Comparison of ENCODE assay signal across 16 mouse cellular contexts in genomic region chr7:123109361-123110000, GRCm38 (mm10). TPM values are rescaled to one million over a fixed set of nuclear protein-coding genes. Genes with fewer than 3 reads are reported as not detected.
DNase-seq lines count a peak whose midpoint lies in the region; ATAC-seq and TF ChIP-seq lines count a peak whose summit lies in the region.
"Had no signal": no experiment of that assay in that cellular context is flagged by ENCODE, and none has a peak within 500 bp of the region (broad histone marks: within the 10 kb centered on the region; RNA-seq: fewer than 3 reads in every experiment).

No protein-coding gene starts in this region.

- no peak overlapping the region for H3K4me2 ChIP-seq in lung, embryonic 15.5 days
- no peak overlapping the region for H3K4me2 ChIP-seq in lung, postnatal 0 days (replicated peaks; ENCODE audit: low read depth, low read length)
- no peak overlapping the region for H3K4me2 ChIP-seq in stomach, embryonic 16.5 days (ENCODE audit: low read depth, low read length)
- H3K4me2 ChIP-seq in forebrain, embryonic 12.5 days = no peak overlapping the region
- H3K4me2 ChIP-seq: lung, embryonic 14.5 days had no signal

- H3K9me3 ChIP-seq in lung, embryonic 15.5 days = no peaks in the 10 kb centered on the region
- no peaks in the 10 kb centered on the region for H3K9me3 ChIP-seq in lung, postnatal 0 days (ENCODE audit: low read length)
- no peaks in the 10 kb centered on the region for H3K9me3 ChIP-seq in stomach, embryonic 16.5 days (replicated peaks; ENCODE audit: control insufficient read depth, low read length)
- no peaks in the 10 kb centered on the region for H3K9me3 ChIP-seq in forebrain, embryonic 12.5 days

- no peak for ATAC-seq in lung, embryonic 15.5 days (ENCODE audit: borderline replicate concordance, extremely low read depth, low FRiP score, low TSS enrichment)
- no peak for ATAC-seq in lung, postnatal 0 days
- no peak for ATAC-seq in stomach, embryonic 16.5 days (ENCODE audit: insufficient read depth, low FRiP score)
- ATAC-seq in megakaryocyte-erythroid progenitor cell, adult 5-6 weeks (replicated peaks; ENCODE audit: low FRiP score, low TSS enrichment, poor library complexity, severe bottlenecking) = no peak
- no peak for ATAC-seq in forebrain, embryonic 12.5 days (ENCODE audit: low FRiP score)
- ATAC-seq: forebrain, embryonic 14.5 days; hindbrain, embryonic 16.5 days had no signal

- H3K36me3 ChIP-seq in lung, embryonic 15.5 days = no peaks in the 10 kb centered on the region
- no peaks in the 10 kb centered on the region for H3K36me3 ChIP-seq in lung, postnatal 0 days (ENCODE audit: insufficient read depth, low read length)
- H3K36me3 ChIP-seq in stomach, embryonic 16.5 days (ENCODE audit: control insufficient read depth, insufficient read depth, low read length) = no peaks in the 10 kb centered on the region
- H3K36me3 ChIP-seq in forebrain, embryonic 12.5 days (replicated peaks) = no peaks in the 10 kb centered on the region

- H3K9ac ChIP-seq in lung, embryonic 15.5 days = no peak overlapping the region
- no peak overlapping the region for H3K9ac ChIP-seq in lung, postnatal 0 days (replicated peaks; ENCODE audit: low read depth)
- H3K9ac ChIP-seq in stomach, embryonic 16.5 days (ENCODE audit: low read length) = no peak overlapping the region
- no peak overlapping the region for H3K9ac ChIP-seq in forebrain, embryonic 12.5 days
- H3K9ac ChIP-seq: lung, embryonic 14.5 days had no signal

- no peak for TF ChIP-seq EP300 in lung, postnatal 0 days (IDR thresholded peaks at IDR 0.05)

- H3K27me3 ChIP-seq in lung, embryonic 15.5 days = no peaks in the 10 kb centered on the region
- no peaks in the 10 kb centered on the region for H3K27me3 ChIP-seq in lung, postnatal 0 days (replicated peaks; ENCODE audit: insufficient read depth, low read length)
- H3K27me3 ChIP-seq in stomach, embryonic 16.5 days (ENCODE audit: control insufficient read depth, insufficient read depth, low read length) = no peaks in the 10 kb centered on the region
- H3K27me3 ChIP-seq in forebrain, embryonic 12.5 days = 0 out of 2 replicates have a peak, but pooled peaks cover 9% of the 10 kb centered on the region

- peaks cover 34% of the 10 kb centered on the region for H3K4me1 ChIP-seq in lung, embryonic 15.5 days
- H3K4me1 ChIP-seq in lung, postnatal 0 days (ENCODE audit: insufficient read depth, low read depth, low read length) = peaks cover 7% of the 10 kb centered on the region
- peaks cover 27% of the 10 kb centered on the region for H3K4me1 ChIP-seq in stomach, embryonic 16.5 days (ENCODE audit: control insufficient read depth, insufficient read depth, low read length)
- peaks cover 11% of the 10 kb centered on the region for H3K4me1 ChIP-seq in forebrain, embryonic 12.5 days

- H3K4me3 ChIP-seq in lung, embryonic 15.5 days = no peak overlapping the region
- H3K4me3 ChIP-seq in lung, postnatal 0 days (ENCODE audit: low read depth, low read length) = no peak overlapping the region
- H3K4me3 ChIP-seq in stomach, embryonic 16.5 days (replicated peaks; ENCODE audit: low read length) = no peak overlapping the region
- H3K4me3 ChIP-seq in forebrain, embryonic 12.5 days (replicated peaks) = no peak overlapping the region

- peak; percentile 93 for DNase-seq in heart, adult 11 months
- no peak for DNase-seq in heart, adult 8-10 months (ENCODE audit: low spot score)
- no peak for DNase-seq in lung, postnatal 0 days (ENCODE audit: low spot score)
- DNase-seq in induced T-regulatory cell, adult 2 months (ENCODE audit: low read depth) = peak; percentile 51
- DNase-seq: cerebellum, adult 11-12 months; cerebellum, postnatal 36 days; layer of hippocampus, adult 9-11 months; liver; retina, postnatal 1 day had no signal

- TF ChIP-seq CTCF in lung, postnatal 0 days (IDR thresholded peaks at IDR 0.05) = no peak

- H3K27ac ChIP-seq in lung, embryonic 15.5 days = 0 out of 2 replicates have a peak overlapping the region, but pooled peaks have one; percentile 6
- H3K27ac ChIP-seq in lung, postnatal 0 days (ENCODE audit: low read length) = no peak overlapping the region; the same call in 1 of the 2 replicates
- peak overlapping the region; percentile 78 for H3K27ac ChIP-seq in stomach, embryonic 16.5 days (ENCODE audit: low read length)
- H3K27ac ChIP-seq in forebrain, embryonic 12.5 days = no peak overlapping the region

- 89% methylated on average over 7 of the region's 7 CpGs for WGBS in lung, embryonic 15.5 days
- 92% methylated on average over 7 of the region's 7 CpGs for WGBS in lung, postnatal 0 days
- WGBS in stomach, embryonic 16.5 days = 89% methylated on average over 7 of the region's 7 CpGs
- WGBS in forebrain, embryonic 12.5 days = 88% methylated on average over 7 of the region's 7 CpGs

RNA-seq across cellular contexts. Expression of gene Tnrc6a, which starts 14.2 kb away (rescaled TPM):
- 10 to 100 TPM; 27.3 to 36.6 (median 30.5) TPM for total RNA-seq in heart, adult 8-10 months (2022)
- 38.5 and 38.8 TPM in 2 replicates for polyA plus RNA-seq in lung, embryonic 15.5 days (2015; fragmentation: Nextera tagmentation; extraction: Ambion mirVana)
- 49.7 and 59.6 TPM in 2 replicates for polyA plus RNA-seq in lung, postnatal 0 days (2015; fragmentation: Nextera tagmentation; extraction: Ambion mirVana)
- 32.9 and 42.3 TPM in 2 replicates for polyA plus RNA-seq in stomach, embryonic 16.5 days (2015; fragmentation: Nextera tagmentation; extraction: Ambion mirVana)
- 37.3 and 71.3 TPM in 2 replicates for total RNA-seq in megakaryocyte-erythroid progenitor cell, adult 5-6 weeks (2014; fragmentation: Nextera tagmentation)
- 49.4 and 59.2 TPM in 2 replicates for total RNA-seq in megakaryocyte-erythroid progenitor cell, adult 5-6 weeks (2017)
- polyA plus RNA-seq in forebrain, embryonic 12.5 days (2016; fragmentation: Nextera tagmentation; extraction: Ambion mirVana) = 75.3 and 76.5 TPM in 2 replicates

Comparison
In these comparisons a context has a peak if more than half of its experiments do, and no peak if none do; other contexts are left out.
1. DNase-seq: peak in heart, adult 11 months (single experiment) and induced T-regulatory cell, adult 2 months (single experiment); none in heart, adult 8-10 months (single experiment) and lung, postnatal 0 days (single experiment).
2. H3K27ac ChIP-seq: peak in lung, embryonic 15.5 days (single experiment) and stomach, embryonic 16.5 days (single experiment); none in lung, postnatal 0 days (single experiment) and forebrain, embryonic 12.5 days (single experiment).